Mouse (Mus musculus) bone marrow, adult 2 months (tissue): ENCODE data around the gene Mbtps2.

Experiments
- CTCF ChIP-seq: fragments of 200-500 bp; IDR thresholded peaks from 2 replicates; pipeline ENCODE4 v1.5.1; 2011; ENCODE audit warnings: low read length, control low read depth; ENCODE audit not compliant: control insufficient read depth, insufficient read depth
- POLR2A ChIP-seq: fragments of 200-500 bp; IDR thresholded peaks from 2 replicates; pipeline ENCODE4 v1.6.1; 2011; ENCODE audit warnings: low read depth, mild to moderate bottlenecking, control low read depth, low read length, borderline replicate concordance; ENCODE audit not compliant: control insufficient read depth

- TF ChIP-seq CTCF (no peak), POLR2A (no peak)
These were observed 92.1 kb downstream of the Mbtps2 start for GRCm38 (mm10) chrX:157506400-157506799.
